Mouse (Mus musculus) brain, adult 2 months (tissue): ENCODE measurements around the gene Sh3glb2.

Experiments used
- DNase-seq: peaks from one replicate; pipeline ENCODE4 v3.0.0; 2011; ENCODE audit warnings: low read depth, low spot score

Gene Sh3glb2

GRCm38 (mm10) chr2:30342061-30342460 lies 17.1 kb downstream of the Sh3glb2 start:
- no peak for DNase-seq

- DNase-seq, result peak; percentile 64
These were observed 22.0 kb downstream of the Sh3glb2 start for GRCm38 (mm10) chr2:30337179-30337578.

DNA sequence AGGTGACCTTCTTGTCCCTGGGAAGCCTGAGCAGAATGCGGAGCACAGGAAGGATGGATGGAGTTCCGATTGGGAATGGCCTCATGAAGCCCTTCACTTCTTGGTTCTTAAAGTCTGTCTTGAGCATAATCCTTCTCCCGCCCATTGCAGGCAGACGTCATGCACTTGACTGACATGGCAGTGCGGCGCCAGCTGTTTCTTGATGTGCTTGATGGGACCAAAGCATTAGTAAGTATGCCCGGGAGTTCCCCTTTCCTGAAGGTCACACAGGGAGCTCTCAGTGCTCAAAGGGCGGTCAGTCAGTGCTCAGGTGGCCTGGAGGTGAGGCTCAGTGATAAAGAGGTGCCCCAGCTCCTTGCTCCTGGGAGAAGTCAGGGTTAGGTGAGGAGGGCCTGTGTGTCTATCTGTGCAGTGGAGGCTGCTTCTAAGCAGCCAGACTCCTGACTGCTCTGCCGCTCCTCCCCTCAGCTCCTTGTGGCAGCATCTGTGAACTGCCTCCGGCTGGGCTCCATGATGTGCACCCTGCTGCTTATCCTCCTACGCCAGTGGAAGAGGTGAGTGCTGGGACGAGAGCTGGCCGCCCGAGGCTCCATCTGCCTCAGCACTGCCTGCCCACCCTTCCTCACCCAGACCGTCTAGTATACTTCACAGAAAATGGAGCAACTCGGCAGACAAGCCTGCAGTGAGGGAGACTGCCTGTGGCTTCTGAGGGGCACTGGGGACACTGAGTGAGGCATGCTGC lies 22.8 kb downstream of the Sh3glb2 start:
- DNase-seq, result peak; percentile 90

- no peak for DNase-seq
These were observed 23.8 kb downstream of the Sh3glb2 start for GRCm38 (mm10) chr2:30335324-30335723.

- DNase-seq, result no peak
These were observed 30.3 kb downstream of the Sh3glb2 start for GRCm38 (mm10) chr2:30328791-30329190.

DNA sequence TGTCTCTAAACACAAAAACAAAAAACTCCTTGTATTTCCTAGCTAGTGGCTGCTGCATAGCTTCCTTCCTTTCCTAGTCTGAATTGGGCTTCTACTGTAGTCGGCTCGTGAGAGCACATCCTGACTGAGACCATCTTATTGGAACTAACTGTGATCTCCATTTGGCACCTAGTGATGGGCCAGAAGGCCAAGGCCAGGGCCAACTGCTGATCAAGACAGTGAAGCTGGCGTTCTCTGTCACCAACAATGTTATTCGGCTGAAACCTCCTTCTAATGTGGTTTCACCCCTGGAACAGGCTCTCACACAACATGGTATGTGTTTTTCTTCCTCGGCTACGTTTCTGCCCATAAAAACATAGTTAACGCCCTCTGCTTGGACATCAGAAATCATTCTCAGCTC lies 31.9 kb downstream of the Sh3glb2 start:
- peak; percentile 43 for DNase-seq

DNA sequence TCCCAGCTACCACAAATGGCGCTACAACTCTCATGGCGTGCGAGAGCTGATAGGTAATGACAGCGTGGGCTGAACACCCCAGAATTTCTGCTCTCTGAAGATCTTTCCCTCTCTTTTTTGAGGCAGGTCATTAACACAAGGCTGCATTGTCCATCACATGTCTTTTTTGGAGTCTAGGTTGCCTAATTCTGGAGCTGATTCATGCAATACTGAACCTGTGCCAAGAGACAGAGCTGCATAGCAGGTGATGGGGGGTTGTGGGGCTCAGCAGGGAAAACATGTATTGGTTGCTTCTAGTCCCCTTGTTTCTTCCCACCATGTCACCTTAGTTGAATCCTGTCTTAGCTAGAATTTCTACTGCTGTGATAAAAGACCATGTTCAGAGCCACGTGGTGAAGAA lies 33.8 kb downstream of the Sh3glb2 start:
- DNase-seq, result no peak

DNA sequence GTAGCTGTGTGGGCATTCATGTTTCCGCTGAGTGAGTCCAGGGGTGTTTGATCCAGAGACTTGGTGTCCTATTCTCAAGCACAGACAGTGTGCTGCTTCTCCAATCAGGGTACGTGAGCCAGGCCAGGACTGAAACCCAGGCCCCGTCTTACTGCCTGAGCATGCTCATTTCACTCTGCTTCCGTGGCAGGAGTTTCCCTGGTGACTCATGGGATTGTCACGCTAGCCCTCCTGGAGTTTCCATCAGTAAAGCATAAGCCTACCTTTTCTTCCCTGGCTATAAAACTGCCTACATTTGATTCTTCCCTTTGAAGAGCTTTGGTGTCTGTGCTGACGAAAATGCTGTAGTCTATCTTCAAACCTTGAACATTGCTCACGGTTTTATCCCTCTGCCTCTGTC lies 36.0 kb downstream of the Sh3glb2 start:
- DNase-seq, result peak; percentile 51

GRCm38 (mm10) chr2:30319260-30319659 lies 39.9 kb downstream of the Sh3glb2 start:
- no peak for DNase-seq

GRCm38 (mm10) chr2:30316955-30317354 lies 42.2 kb downstream of the Sh3glb2 start:
- DNase-seq, result peak; percentile 35

DNA sequence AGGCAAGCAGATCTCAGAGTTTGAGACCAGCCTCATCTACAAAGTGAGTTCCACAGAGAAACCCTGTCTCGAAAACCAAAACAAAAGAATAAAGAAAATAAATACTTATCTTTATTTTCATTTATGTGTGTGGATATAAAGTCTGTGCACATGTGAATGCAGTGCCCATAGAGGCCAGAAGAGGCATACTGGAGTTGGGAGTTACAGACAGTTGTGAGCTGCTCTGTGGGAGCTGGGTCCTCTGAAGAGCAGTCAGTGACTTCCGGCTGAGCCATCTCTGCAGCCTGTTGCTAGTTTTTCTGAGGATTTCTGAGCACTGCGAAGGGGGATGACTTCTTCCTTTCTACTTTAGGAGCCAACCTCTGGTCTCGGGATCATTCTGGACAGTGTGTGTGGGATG lies 43.0 kb downstream of the Sh3glb2 start:
- no peak for DNase-seq

- peak; percentile 73 for DNase-seq
These were observed 47.7 kb downstream of the Sh3glb2 start for GRCm38 (mm10) chr2:30311481-30311880.

DNA sequence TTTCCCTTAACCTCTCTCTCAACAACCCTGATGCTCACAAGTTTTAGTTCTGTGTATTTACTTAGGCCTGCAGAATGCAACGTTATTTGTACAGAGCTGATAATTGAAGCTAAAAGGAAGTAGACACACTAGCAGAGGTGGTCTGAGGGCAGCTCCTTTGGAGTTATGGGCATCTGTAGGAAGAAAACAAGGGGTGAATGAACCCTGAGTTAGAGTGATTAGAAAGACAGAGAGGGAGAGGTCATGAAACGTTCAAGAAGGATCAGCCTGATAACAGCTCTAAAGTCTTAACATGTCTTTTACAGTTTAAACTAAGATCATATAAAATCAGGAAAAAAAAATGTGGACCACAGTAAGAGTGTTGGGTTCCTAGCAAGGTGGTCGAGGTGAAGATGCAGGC lies 49.8 kb downstream of the Sh3glb2 start:
- DNase-seq, result no peak

- DNase-seq, result no peak
These were observed 53.0 kb downstream of the Sh3glb2 start for GRCm38 (mm10) chr2:30306087-30306486.

DNA sequence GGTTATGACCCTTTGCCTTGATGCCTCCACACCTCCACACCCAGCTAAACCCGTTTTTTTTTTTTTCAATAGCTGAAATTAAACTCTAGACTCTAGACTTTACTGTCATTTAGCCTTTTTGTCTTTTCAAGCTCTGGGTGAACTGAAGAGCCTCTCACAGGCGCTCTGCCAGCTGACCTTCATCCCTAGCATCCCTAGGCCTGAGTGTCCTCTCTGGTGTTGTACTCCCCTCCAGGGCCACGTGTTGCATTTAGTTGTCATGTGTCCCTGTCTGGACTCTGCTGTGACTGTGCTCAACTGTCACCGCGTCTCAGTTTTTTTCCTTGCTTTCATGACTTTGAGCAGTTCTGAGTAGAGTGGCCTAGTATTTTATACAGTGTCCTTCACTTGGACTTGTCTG lies 59.2 kb downstream of the Sh3glb2 start:
- no peak for DNase-seq

- no peak for DNase-seq
These were observed 59.6 kb downstream of the Sh3glb2 start for GRCm38 (mm10) chr2:30299525-30299924.
